Mouse (Mus musculus): Measurements from ENCODE around the gene Zbtb20. TPM values are rescaled to one million over a fixed set of nuclear protein-coding genes. Genes with fewer than 3 reads are reported as not detected.
"Not testable (repeated sequence)": the region's sequence is repeated elsewhere in the genome, so short reads cannot be mapped to it uniquely, and the experiment has no call there.

Zbtb20 gene
- polyA plus RNA-seq, 2 experiments from 2014 or later: 41.3 to 43.4 TPM

DNA sequence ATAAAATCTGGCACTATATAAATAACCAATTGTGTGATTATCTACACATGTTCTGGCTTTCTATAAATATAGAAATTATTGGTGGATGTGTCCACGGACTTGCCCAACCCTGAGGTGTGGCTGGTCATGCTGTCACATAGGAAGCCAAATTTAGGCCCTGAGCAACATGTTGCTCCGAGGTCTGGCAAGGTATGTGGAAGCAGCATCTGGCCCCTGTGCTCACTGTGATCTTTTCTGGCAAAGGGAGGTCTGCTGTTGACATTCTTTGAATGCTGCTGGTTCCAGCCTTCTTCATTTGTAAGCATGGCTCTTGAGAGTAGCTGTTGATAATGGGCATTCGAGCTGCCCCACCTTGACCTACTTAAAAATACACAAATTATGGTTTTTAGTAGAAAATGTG is 35.0 kb downstream of the Zbtb20 start:
- ATAC-seq: no peak

DNA sequence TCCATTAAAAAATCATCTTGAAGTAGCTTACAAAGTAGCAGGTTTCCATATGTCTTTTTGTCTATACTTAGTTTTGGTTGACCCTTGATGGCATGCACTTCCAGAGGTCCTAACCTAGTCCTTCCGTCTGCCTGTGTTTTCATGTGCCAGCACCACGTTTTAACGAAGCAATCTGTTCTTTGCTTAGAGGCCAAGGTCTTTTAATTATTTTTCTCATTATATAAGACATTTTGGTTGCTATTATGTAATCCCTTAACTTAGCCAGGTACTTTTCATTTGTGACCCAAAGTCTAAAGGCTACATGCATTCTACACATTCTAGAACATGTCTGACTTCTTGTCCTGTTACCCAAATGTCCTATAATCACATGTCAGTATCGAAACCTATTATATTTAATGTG is 35.6 kb downstream of the Zbtb20 start:
- ATAC-seq: no peak

DNA sequence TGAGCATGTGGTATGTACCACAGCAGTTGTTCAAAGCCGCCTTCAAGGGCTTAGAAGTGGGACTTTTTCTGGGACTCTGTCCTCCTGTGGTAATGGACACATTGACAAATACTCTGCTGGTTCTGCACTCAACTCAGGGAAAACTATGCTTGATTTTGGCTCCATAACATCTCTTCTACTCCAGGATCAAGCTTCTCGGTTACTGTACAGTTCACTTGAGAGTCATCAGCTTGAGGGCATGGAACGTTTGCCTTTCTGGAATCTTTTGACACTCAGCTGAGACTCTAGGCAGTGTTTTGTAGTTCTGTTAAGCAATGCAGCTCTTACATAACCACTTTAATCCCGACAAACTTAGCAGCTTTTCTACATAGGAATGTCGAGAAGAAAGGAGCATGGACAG is 36.1 kb downstream of the Zbtb20 start:
- no peak for ATAC-seq

DNA sequence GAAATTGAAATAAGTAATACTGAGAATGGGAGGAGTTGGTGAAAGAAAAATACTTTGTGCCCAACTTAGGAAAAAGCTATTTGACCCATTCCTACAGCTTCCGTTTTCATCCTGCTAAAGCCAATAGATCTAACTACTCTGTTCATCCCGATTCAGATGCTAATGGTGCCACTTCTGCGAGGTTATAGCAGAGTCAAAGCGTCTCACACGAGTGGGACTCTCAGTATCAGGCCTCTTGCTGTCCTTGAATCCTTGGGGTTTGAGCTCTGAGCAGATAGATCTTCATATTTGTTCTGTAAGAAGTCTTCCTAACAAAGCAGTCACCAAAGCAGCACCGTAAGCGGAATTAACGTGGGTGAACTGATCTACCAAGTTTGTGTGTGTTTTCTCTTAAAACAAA is 37.6 kb downstream of the Zbtb20 start:
- ATAC-seq: no peak

DNA sequence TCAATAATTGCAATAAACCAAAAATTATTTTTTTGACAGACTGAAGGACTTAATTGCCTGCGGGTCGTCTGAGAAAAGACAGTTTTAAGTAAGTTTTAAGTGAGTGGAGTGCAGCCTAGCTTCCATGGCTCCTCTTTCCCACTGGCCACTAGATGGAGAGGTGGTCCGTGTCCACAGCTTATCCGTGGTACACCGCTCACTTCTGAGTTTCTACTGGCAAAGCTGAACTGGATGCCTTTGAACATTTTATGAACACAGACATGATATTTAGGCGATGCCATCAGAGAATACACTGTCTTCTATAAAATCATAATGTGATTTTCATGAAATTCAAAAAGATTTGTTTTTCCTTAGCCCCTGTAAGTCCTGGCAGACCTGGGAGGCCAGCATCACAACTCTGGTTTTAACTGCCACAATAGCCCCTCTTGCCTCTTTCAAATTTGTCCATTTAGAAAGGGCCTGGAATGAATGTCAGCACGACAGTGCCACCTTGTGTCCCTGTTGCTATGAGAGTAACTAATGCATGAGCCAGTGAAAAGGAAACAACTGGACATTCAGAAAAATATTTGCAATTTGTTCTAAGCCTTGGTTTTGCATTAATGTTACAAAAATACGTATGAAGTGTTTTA is 38.9 kb downstream of the Zbtb20 start:
- peak; percentile 45 for ATAC-seq

DNA sequence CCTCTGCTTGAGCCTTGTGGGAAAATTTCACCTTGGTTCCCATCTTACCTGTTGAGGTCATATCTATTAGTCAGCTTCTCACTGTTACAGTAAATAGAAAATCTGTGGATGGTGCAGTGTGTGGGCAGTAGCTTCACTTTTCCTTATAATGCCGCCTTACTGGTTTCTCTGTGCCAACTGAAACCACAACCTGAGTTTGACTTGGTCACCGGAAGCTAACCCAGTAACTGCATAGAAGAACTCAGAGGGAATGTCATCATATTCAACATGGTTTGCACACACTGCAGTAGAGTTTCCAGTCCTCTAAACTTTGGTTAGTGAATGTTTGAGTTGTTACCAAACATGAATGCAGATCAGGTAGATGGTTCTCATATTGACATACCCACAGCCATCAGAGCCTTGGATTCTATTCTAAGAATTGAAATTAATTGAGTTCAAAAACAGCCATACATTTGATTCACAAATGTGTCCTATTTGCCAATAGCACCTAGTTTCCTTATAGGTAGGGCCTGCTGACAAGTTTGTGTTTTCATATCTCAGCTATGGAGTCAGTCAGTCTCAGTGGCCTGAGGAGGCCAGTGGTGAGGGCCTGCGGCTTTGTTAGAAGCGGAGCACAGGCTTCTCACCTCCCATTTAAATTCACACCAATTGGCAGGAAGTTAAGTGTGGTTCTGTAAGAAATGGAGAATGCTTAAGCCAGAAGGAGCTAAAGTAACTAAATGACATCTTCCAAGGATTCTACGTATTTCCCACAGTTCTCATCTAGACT is 44.5 kb downstream of the Zbtb20 start:
- ATAC-seq: no peak

DNA sequence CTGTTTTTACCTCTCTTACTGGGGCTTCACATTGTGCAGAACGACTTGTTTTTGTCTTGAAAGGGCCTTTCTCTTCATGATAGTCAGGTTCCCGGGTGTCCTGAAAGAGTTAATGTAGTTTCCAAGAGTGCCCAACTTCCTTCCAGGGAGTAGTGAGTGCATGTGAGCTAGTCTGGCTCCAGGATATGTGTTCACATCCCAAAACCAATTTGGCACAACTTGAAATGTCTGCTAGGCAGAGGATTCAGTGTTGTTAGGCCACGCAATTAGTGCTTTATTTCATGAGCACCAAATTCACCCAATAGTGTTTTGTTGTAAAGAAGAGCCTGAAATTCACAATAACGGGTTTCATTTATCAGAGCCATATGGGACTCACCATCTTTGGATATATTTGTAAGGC is 45.8 kb downstream of the Zbtb20 start:
- ATAC-seq: no peak

DNA sequence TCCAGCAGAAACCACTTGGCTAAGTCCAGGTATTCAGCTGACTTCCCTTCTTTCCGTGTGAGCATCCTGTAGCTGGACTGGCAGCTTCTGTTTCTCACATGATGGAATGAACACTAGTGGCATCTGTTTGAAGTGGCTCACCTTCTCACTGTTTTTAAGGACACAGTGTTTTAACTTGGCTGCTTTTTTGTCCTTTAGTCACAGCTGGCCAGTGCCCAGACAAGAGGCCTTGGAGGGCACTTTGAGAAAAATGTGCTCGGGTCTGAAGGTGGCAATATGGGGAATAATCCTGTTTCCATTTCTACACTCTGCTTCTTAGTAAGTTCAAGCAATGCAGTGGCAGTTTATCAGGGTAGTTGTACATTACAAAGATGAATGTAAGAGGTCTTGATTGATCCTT is 62.5 kb downstream of the Zbtb20 start:
- no peak for ATAC-seq

DNA sequence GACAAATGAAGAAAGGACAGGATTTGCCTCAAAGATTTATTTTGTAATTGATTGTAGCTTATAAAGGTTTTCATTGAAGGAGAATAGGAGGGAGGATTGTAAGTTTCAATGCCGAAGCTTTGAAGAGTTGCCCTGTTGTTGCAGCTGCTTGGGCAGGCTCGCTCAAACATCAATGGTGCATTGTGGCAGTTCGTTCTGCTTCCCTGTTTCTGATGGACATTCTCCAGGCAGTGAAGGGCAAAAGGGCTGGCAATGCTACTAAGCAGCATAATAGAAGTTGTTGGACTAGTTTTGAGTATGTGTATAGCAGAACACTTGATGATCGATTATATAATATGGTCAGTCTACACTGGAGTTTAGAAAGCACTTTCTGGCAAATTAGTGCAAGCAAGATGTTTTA is 71.3 kb downstream of the Zbtb20 start:
- no peak for ATAC-seq

DNA sequence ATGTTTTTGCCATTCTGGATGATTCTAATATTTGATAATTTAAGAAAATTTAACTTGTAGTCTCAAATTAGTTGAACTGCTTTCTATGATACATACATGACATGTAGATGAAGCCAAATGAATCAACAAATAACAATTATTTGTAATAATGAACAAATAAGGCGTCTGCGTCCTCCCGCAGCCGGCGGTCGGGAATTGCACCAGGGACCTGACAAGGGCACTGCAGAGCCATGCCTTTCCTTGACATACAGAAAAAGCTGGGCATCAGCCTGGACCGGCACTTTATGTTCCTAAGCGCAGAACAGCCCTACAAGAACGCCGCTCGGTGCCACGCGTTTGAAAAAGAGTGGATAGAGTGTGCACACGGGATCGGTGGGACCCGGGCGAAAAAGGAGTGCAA is 79.7 kb downstream of the Zbtb20 start:
- ATAC-seq: not testable (repeated sequence)

DNA sequence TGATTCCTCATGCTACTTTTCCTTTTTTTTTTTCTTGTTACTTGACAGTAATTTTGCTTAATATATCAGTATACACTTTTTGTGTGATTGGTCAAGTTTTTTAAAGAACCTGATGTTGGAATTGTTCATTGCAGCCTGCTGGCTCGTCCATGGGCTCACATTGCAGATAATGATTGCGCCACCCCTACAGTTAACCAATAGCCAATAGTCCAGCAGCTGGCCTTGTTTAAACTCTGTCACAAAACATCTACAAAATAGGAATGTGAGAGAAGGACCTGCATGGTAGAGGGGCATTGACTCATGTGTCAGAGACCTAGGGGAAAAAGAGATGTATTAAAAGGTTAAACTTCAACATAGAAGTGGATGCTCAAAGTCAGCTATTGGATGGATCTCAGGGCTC is 97.2 kb downstream of the Zbtb20 start:
- ATAC-seq: no peak

DNA sequence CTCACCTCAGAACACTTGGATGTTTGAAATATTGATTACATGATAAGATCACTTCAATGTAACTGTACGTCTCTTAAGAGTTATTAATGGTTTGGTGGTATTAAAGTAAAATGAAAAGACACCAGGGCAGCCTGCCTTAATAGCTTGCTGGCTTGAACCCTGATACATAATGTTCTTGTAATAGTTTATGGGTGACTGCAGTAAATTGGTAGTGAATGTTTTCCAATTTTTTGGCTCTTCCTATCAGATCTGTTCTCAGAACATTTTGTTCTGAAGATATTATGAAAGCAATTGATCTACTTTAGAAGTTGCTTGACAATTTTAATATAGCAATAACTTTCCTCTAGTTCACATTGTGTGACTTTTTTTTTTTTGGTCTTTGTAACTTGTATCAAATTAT is 123.2 kb downstream of the Zbtb20 start:
- no peak for ATAC-seq

DNA sequence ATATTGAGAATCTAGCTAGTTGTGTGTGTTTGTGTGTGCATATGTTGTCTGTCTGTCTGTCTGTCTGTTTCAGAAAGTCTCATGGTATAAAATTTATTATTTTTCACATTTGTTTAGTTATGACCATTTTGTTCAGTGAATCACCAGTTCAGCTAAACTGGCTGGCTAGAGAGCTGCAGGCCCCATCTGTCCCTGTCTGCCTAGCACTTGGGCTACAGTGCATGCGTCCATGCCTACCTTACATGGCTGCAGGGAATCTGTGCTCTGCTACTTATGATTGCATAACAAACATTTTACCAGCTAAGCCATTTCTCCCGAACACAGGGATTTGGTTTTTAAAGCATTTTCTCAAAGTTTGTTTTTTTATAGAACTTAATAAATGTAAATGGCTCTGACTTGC is 150.7 kb downstream of the Zbtb20 start:
- no peak for ATAC-seq

DNA sequence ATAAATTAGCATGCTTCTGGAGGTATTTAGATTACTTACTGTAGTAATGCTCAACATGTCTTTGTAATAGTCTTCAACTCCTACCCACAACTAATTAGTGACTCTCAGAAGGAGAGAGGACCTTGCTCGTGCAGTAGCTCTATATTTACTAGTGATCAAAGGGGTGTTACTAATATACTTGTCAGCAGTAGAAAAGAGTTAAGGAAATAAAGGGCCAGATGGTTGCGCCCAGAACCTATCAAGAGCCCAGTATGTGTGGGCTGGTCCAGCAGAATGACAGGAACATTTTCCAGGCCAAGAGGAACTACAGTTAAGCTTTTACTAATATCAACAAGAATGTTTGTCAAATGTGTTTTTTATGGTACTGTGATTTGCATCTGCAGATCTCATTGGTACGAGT is 153.6 kb downstream of the Zbtb20 start:
- ATAC-seq: no peak

DNA sequence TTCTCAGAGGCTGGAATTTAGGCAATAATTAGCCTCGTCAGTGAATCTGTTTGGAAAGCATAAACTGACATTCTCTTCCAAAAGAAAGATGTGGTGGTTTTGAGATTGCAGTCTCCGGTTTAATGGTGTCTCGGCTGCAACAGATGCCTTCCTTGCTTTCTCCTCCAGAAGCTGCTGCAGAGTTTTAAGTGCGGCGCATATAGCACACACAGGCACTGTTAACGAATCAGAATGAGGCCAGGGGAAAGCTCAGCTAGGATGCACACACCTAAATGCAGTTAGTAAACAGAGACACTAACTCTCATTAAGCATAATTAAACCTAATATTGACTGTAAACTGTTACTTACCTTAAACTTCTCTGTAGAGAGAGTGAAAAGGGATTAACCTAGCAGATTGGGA is 160.0 kb downstream of the Zbtb20 start:
- ATAC-seq: no peak

DNA sequence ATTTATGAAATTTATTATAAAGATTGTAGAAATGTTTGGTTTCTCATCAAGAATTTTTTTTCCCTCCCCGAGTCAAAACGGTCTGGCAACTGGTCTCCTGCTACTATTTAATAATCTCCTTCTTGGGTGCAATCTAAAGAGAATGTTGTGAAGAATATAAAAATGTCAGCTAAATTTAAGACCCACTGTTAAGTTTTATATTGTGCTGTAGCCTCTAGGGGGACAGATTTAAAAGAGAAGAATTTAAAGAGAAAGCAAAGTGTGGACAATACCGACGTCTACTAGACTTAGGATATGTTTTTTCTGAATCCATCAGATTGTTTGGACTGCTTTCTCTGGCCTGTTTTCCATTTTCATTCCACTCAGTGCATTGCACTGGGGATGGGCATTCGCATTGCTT is 160.8 kb downstream of the Zbtb20 start:
- no peak for ATAC-seq

DNA sequence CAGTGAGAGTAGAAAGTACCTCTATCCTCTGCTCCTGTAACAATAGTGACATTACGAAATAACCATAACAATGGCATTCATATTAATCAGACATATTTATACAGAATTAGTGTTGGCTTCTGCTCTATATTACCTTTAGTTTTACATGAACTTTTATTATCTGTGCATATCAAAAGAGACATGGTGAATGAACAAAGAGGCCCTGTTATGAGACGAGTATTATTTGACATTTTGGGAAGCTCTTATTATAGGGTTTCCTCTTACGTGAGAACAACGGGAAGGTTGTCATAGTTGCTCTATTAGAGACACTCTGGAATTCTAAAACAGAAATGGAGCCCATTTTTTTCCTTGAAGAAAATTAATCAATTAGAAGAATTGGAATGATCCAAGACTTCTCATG is 161.6 kb downstream of the Zbtb20 start:
- no peak for ATAC-seq

DNA sequence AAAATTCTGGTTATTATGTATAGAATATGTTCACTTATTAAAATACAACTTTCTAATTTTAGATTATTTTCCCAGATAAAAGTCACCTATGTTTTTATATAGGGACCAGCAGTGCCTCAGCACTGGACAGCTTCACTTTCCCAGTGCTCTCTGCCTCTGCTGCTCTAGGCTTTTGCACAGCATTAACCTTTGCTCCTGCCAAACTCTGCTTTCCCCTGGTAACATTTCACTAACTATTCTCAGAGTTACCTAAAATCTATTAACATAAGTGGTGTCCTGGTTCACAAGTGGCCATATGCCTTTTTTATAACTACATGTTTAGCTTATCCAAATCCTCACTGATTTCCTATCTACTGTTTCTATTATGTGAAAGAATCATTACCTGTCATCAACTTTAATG is 169.9 kb downstream of the Zbtb20 start:
- ATAC-seq: no peak

DNA sequence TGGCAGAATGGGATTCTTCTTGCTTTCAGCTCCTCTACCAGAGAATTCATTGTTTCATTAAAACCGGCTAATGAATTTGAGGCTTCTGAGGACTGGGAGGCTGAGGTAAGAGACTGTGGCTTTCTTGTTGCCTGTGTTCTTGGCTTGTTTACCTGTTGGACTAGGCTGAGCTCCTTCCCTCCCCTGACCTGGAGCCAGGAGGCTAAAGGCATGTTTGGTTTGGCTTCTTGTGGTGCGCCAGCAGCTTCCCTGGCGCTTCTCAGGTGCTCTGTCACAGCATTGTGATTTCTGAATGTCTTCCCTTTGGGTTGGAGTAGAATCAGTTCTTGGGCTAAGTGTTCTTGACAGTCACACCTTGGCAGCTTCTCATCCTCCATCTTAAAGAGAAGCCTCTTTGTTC is 171.0 kb downstream of the Zbtb20 start:
- no peak for ATAC-seq

DNA sequence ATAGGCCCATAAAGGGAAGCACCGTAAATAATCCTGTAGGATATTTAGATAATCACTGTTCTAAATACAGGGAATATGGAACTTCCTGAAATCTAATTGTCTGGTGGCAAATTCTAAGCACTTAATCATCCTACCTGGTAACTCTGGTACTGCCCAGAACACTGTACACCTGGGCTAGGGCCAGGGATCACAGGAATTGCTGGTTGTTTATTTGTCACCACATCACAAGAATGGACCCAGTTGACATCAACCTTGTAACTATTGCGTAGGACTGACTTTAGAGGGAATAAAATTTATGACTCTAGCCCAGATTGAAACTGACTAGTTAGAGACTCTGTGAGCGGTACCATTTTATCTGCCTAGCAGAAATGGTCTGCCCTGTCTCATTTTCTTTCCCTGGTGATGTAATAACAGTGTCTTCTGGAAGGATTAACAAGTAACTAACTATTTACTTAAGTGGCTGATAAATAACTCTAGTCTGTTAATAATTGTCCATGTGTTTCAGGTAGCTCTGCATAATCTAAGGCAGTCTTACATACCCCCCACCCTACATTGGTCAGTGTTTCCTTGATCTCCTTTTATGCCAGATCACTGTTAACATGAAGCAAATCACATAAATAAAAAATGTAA is 194.1 kb downstream of the Zbtb20 start:
- no peak for ATAC-seq

DNA sequence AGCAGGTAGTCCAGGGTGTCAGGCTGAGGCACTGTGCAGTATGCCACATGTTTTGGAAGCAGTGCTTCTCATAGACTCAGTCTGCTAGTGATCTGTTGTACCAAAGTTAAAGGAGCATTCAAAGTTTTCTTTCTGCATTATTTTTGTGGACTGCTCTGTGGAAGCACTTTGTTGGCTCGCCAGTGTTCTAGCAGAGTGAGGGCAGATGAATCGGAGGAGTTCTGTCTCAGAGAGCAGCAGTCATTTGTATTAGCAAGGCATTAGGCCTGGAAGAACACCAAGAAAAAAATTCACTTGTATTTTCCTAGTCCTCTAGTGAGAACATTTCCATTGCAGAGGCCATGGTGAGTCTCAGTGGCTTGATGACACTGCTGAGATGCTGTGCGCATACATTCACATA is 196.2 kb downstream of the Zbtb20 start:
- no peak for ATAC-seq

DNA sequence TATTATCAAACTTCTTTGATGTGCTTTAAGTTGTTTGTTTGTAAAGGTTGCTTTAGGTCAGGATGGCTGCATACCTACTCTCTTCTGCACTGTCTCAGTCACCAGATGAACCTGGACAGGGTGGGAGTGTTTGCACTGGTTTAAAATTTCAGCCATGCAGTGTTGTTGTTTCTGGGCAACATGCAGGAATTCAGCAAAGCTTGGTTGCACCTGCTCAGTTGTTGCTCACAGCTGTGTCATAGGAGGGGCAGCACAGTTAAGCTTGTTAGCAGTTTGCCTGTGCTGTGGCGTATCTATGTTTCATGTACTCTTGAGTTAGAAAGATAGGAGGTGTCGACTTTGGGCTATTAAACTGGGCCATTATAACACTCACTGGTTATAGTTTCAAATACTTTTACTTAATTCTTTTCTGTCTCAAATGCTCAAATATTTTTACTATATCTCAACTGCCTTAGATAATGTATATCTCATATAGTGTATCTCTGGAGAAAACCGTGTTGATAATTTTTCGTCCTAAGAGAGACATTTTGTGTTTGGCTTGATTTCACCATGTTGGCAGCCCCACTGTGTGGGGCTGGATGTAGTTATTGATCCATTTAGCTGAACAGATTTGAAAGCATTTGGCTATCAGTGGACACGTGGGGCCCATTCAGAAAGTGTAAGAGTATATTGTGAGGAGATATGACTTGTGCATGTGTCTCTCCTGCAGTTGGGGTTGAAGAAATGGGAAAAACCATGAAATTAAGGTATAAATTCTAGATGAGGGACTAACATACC is 197.3 kb downstream of the Zbtb20 start:
- ATAC-seq: no peak

DNA sequence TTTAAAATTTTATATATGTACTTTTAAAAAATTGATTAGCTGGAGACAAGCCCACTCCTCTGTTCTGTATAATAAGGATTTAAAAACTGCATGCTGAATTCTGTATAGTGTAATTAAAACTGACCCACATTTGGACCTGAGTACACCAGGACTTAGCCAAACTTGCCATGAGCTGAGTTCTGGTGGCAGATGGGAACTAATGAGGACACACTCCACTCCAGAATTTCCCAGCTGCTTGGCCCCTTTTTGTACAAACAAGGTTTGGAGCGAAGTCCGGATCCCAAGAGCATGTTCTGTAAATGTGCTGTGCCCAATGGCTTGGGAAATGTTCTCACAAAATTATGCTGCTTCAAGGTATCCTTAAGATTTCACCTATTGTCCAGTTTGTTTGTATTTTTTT is 204.7 kb downstream of the Zbtb20 start:
- no peak for ATAC-seq

Data from activated CD4-positive, CD25-positive, alpha-beta regulatory T cell, adult 4 months (primary cell).